Comparison of ENCODE assay signal across 26 mouse cellular contexts in the genomic region with DNA sequence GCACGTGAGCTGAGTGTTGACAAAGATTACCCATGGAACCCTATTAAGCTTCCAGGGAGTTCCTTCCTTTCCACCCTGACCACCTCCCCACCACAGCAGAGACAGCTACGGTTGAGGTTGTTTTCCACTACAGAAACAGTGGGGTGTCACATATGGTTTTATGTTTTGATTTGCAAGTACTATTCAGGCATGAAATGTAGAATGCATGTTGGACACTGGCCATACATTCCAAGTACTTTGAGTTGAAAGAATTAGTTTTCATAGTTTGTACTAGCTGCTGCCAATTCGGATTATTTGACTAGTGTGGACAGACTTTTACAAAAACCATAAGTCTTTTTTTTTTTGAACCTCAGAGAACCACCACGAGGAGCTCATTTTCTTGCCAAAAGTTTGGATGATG. TPM values are rescaled to one million over a fixed set of nuclear protein-coding genes. Genes with fewer than 3 reads are reported as not detected.
"Had no signal": no experiment of that assay in that cellular context is flagged by ENCODE, and none has a peak within 500 bp of the region (broad histone marks: within the 10 kb centered on the region; RNA-seq: fewer than 3 reads in every experiment).

No protein-coding gene starts in this region.

- H3K9me3 ChIP-seq: limb, embryonic 12.5 days; liver, embryonic 12.5 days; liver, embryonic 15.5 days; midbrain, embryonic 12.5 days; midbrain, embryonic 15.5 days; neural tube, embryonic 13.5 days; stomach, embryonic 15.5 days had no signal

- H3K4me2 ChIP-seq: limb, embryonic 12.5 days; liver, embryonic 12.5 days; liver, embryonic 15.5 days; midbrain, embryonic 12.5 days; midbrain, embryonic 15.5 days; neural tube, embryonic 13.5 days; stomach, embryonic 15.5 days had no signal

- H3K27ac ChIP-seq: layer of hippocampus, adult 2 months; left cerebral cortex, adult 2 months; limb, embryonic 12.5 days; liver, embryonic 12.5 days; liver, embryonic 15.5 days; macrophage; midbrain, embryonic 12.5 days; midbrain, embryonic 15.5 days; neural tube, embryonic 13.5 days; stomach, embryonic 15.5 days had no signal

- H3K36me3 ChIP-seq: midbrain, embryonic 15.5 days; stomach, embryonic 15.5 days had no signal

- H3K9ac ChIP-seq: limb, embryonic 12.5 days; liver, embryonic 12.5 days; liver, embryonic 15.5 days; midbrain, embryonic 12.5 days; midbrain, embryonic 15.5 days; neural tube, embryonic 13.5 days; stomach, embryonic 15.5 days had no signal

- DNase-seq: kidney, adult 9 months; kidney, postnatal 25 days; layer of hippocampus, adult 9-11 months; layer of hippocampus, postnatal 36 days; liver; lung, adult 18-20 months; lung, postnatal 14 days; retina, postnatal 1 day; right cerebral cortex, postnatal 25 days; spleen, adult 18-20 months; thymus, postnatal 25 days had no signal

- H3K4me3 ChIP-seq: layer of hippocampus, adult 2 months; left cerebral cortex, adult 2 months; limb, embryonic 12.5 days; liver, embryonic 12.5 days; liver, embryonic 15.5 days; midbrain, embryonic 12.5 days; midbrain, embryonic 15.5 days; neural tube, embryonic 13.5 days; stomach, embryonic 15.5 days had no signal

- H3K4me1 ChIP-seq: limb, embryonic 12.5 days; midbrain, embryonic 12.5 days; midbrain, embryonic 15.5 days; neural tube, embryonic 13.5 days; stomach, embryonic 15.5 days had no signal

- H3K27me3 ChIP-seq: limb, embryonic 12.5 days; liver, embryonic 12.5 days; liver, embryonic 15.5 days; midbrain, embryonic 12.5 days; midbrain, embryonic 15.5 days; neural tube, embryonic 13.5 days; stomach, embryonic 15.5 days had no signal

- ATAC-seq: liver, embryonic 12.5 days; midbrain, embryonic 15.5 days had no signal

RNA-seq across cellular contexts. Expression of a gene that starts 59.5 kb away (rescaled TPM):
- total RNA-seq: layer of hippocampus, adult 2 months; layer of hippocampus, postnatal 36 days; left cerebral cortex, adult 2 months; left cerebral cortex, postnatal 10 days; left cerebral cortex, postnatal 36 days; megakaryocyte, adult 5-6 weeks; neutrophil, adult 5-6 weeks had no signal
- polyA plus RNA-seq: large intestine, adult 2 months; macrophage had no signal
